Mouse (Mus musculus): ENCODE results near the gene Pkm.

The Pkm gene

GRCm38 (mm10) chr9:59655958-59656634, at the start of gene Pkm:
Gene Pkm, plus strand, starts transcription at chr9:59656368.
- peak; percentile 97 for DNase-seq

DNA sequence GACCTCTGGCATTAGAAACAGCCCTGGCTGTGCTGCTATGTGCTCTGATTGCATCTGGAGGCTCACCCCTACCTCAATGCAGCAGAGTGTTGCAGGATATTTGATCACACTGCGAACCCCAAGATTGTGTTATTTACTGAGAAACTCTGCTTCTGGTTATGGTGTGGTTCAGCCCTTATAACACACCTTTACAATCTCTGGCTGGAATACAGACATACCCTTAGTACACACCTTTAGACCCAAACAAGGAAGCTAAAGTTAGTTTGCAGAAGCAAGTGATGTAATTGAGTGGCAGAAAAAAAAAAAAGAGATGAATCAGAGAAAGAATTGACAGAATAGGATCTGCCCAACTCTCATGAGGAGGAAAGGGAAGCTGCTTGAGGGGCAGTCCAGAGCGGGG, 45.2 kb upstream of the Pkm start:
- DNase-seq, result no peak

- DNase-seq, result no peak
Observed at GRCm38 (mm10) chr9:59615797-59616196, 40.4 kb upstream of the Pkm start.

- DNase-seq, result peak; percentile 100
Observed at GRCm38 (mm10) chr9:59616622-59617306, 39.4 kb upstream of the Pkm start, which contains the start of gene Parp6. Gene Parp6, plus strand, starts transcription at chr9:59617284.

DNA sequence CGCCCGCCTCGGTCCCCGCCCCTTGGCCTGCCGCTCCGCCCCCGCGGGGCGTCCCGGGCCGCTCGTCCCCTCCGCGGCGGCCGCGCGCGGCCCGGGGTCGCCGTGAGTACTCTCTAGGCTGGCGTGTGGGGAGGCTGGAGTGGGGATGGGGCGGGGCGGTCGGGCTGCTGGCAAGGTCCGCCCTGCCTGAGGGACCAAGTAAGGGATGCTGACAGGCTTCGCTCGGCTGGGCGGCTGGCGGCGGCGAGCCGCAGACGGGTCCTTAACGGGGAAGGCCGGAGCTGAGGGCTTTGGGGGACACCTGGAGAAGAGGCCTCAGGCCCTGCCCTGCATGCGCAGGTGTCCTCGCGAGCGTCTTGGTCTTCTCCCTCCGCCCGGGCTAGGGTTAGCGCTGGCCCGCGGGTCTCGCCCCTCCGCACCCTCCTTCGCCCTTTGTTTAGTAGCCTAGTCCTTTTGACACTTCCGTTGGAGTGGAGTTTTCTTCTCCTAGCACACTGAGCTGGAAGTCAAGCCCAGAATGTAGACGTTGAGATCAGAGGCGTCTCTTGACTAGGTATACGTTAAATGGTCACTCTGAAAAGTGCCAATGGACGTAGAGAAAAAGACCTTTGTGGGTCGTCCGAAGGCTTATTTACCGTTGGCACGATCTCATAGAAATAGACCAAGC, 38.7 kb upstream of the Pkm start:
- no peak for DNase-seq

DNA sequence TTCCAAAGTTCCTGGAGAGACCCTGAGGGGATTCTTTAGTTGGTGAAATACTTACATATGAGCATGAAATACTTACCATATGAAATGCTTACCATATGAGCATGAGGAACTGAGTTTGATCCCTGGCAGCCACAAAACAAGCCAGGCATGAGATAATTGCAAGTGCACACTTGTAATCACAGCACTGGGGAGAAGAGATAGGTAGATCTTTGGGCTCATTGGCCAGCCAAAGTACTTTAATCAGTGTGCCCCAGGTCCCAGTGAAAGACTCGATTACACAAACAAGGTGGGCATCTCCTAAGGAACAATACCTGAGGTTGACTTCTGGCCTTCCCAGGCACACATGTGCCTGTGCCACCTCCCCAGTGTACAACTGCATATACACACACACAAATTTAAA, 17.8 kb upstream of the Pkm start:
- no peak for DNase-seq

DNA sequence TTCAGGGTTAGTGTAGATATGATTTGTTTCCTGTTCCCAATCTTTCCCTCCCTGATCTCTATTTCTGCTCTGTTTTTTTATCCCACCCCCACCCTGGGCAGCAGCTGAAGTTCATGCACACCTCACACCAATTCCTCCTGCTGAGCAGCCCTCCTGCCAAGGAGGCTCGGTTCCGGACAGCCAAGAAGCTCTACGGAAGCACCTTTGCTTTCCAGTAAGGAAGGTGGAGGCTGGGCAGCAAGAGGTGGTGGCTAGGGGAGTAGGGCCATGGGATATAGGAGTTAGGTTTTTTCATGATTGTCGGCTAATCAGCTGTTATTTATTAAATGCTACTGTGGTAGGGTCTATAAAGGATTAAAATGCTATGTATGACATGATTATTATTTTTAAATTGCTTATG, 16.2 kb upstream of the Pkm start:
- DNase-seq, result no peak

DNA sequence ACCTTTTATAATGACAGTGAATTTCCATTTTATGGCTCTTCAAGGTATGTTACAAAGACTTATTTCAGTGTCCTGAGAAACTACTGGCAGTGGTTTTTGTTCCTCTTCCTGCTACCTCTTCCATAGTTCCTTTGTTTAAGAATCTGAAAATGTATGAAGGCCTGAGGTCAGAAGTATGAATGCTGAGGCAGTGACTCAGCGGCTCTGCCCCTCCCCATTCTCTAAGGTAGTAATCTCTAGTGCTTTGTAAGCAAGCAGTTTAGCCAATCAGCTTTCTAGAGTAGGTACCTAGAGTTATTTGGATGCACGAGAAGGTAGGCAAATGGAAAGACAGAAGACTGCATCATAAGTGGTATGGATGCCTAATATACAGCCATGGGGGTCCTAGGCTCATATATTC, 14.8 kb upstream of the Pkm start:
- no peak for DNase-seq

- no peak for DNase-seq
Observed at GRCm38 (mm10) chr9:59649911-59650310, 6.3 kb upstream of the Pkm start.

GRCm38 (mm10) chr9:59653371-59653770, 2.8 kb upstream of the Pkm start:
- no peak for DNase-seq

- no peak for DNase-seq
Observed at GRCm38 (mm10) chr9:59654450-59654983, 1.7 kb upstream of the Pkm start.

GRCm38 (mm10) chr9:59656635-59657617, 758 bp downstream of the Pkm start:
- DNase-seq, result peak; percentile 99

DNA sequence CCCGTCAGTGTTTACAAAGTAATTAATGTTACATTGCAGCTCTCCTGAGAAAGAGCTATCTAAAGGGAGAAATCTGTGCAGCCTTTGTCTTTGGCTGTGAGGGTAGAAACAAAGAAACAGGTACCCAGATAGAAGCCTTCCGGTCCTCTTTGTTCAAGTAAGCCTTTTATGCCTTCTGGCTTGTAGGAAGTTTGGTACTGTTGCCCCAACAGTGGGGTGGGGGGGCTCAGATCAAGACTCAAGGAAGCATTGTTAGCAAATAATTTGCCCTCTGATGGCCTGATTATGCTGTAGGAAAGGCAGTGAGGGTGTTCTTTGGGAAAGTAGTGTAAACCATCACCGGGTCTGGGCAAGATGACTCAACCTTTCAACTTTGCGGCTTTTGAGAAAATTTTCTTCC, 2.0 kb downstream of the Pkm start:
- peak in 1 of 2 experiments; percentile 32 for DNase-seq

DNA sequence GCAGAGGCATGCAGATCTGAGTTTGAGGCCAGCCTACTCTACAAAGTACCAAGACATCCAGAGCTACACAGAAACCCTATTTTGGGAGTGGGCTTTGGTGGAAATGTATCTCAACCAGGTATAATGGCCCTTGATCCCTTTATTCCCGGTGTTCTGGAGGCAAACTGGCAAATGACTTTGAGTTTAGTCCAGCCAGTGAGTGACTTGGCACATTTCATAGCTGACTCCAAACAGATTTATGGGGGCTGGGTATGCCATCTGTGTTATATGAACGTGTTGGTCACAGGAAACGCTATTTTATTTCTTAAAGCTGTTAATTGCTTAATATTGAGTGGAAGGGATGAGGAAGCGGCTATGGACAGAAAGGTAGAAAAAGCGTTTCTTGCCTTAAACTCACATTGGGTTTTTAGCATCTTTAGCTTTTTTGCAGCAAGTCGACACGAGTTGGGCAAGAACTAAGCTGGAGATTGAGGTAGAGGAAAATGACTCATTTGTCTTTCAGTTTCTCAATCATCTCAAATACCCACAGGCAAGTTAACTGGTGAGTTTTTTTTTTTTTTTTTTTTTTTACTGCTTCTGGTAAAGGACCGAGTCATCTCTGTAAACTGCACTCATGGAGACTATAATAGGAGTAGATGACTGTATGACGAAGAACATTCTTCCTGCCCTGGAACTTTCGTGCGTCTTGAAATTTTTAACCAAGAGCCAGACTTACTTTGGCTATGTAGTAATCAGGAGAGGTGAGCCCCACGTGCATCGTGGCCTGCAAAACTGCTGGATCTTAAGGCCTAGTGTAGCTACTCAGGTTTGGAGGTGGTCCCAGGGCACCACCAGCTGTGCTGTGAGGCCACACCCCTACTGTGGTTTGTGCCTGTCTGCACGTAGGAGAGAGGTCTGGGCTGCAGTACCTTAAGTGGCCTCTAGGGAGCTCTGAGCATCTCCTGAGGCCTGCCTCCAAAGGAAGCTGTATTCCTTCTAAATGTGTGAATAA, 3.2 kb downstream of the Pkm start:
- DNase-seq, result peak; percentile 92 to 95

- DNase-seq, result peak; percentile 71 to 83
Observed at GRCm38 (mm10) chr9:59660421-59660820, 4.3 kb downstream of the Pkm start.

DNA sequence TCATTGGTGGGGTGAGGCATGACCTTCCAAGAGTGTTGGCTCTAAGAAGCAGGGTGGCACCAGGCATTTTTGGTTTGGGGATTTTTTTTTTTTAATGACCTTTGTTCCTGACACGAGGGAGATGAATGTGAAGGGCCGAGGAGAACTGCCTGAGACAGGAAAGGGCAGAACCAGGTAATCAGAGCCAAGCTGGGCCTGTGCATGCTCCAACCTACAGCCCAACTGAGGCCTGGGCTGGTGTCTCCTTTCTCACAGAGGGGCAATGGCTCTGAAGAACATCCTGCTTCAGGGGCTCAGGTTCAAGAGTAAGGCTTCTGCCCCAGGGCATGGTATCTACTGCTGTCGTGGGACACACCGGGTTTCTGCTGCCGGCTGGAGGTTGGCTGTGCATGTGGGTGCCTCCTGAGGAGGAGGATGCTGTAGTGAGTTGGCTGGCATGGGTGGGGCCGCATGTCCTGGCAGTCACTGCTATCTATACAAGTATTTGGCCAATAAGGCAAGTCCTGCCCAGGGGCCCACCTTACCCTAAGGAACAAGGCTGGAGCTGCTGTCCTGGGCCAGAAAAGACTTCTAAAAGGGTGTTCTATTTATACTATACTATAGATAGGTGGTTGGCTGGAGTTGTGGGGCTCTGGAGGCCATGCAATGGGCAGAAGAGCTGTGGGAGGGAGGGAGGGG, 5.3 kb downstream of the Pkm start:
- DNase-seq, result no peak

- no peak for DNase-seq
Observed at GRCm38 (mm10) chr9:59663226-59663625, 7.1 kb downstream of the Pkm start.

DNA sequence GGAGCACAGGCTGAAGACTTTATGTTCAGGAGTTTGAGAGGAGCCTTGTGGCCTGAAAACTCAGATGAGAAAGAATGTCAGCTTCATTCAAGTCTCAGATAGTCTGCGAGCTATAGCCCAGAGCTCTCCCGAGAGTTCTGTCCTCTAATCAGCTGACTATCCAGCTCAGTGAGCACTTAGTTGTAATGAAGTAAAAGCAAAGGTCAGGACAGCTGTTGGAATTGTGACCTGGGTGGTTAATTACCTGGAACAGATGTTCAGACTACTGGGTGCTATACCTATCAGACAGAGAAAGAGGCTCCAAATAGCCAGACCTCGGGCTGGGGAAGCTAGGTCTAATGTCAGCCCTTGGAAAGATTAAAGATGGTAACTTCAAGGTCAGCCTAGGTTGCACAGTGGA, 7.8 kb downstream of the Pkm start:
- no peak for DNase-seq

GRCm38 (mm10) chr9:59664664-59665256, 8.6 kb downstream of the Pkm start:
- DNase-seq, result no peak

DNA sequence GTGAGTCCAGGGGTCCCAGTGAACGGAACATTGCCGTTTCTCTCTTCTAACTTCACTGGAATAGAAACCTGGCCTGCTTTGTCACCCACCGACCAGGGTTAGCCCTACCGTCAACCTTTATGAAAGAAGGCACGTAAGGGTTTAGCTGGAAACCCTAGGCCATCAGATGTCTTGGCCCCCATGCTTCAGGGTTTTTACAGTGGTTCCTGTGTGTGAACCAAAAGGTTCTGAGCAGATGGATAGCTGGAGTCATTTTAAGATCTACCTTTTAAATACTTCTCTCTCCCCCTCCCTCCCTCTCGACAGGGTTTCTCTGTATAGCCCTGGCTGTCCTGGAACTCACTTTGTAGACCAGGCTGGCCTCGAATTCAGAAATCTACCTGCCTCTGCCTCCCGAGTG, 9.8 kb downstream of the Pkm start:
- DNase-seq, result no peak
